Mouse (Mus musculus) liver, embryonic 14.5 days (tissue): ENCODE measurements around the gene Gm28372.

Source experiments
- CTCF ChIP-seq: IDR thresholded peaks from 2 replicates; pipeline ENCODE4 v1.5.1; 2016; ENCODE audit warnings: antibody characterized with exemption, low read depth, control low read depth
- EP300 ChIP-seq: IDR thresholded peaks from 2 replicates; pipeline ENCODE4 v1.6.1; 2016; ENCODE audit warnings: antibody characterized with exemption, low read depth

DNA sequence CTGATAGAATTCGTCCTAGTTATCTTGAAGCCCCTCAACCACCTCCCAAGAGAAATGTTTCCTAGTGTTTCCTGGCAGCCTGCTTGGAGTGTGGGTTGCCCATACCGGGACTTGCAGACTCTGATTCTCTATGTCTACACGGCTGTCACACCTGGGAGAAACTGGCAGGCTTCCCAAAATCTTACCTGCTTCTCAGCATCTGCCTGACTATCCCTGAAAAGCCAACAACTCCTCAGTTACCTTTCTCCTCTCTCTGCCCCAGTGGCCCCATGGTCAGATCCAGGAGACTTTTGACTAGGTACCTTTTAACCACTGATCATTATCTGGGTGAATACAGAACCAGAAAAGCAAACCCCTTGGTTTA, 46.7 kb downstream of the Gm28372 start:
- no peak for TF ChIP-seq CTCF
- no peak for TF ChIP-seq EP300
